22 mouse cellular contexts compared by ENCODE assay signal in the genomic region with DNA sequence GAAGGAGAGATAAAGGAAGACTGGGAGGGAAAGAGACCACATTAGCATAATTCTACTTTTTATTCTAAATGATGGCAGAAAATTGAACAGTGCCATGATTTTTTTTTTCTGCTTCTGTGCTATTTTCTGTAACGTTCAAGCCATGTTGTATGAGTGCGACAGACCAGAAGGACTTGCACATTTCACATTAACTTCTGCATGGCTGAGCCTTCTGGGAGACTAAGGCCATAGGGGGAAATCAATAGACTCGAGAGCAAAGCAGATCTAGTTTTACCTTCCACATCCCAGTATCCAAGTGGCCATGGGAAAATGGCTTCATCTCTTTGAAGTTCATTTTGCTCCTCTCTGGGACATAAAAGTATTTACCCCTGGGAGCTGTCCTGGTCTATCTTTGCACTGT.
"Had no signal": no experiment of that assay in that cellular context is flagged by ENCODE, and none has a peak within 500 bp of the region (broad histone marks: within the 10 kb centered on the region; RNA-seq: fewer than 3 reads in every experiment).

No protein-coding gene starts in this region.

- DNase-seq: kidney, adult 2 months; kidney, postnatal 25 days; layer of hippocampus, postnatal 36 days; lung, adult 18-20 months; lung, postnatal 10 days; lung, postnatal 36 days; right cerebral cortex, adult 18-20 months; right cerebral cortex, postnatal 14 days; right cerebral cortex, postnatal 4 days; thymus, adult 2 months; thymus, postnatal 14 days; thymus, postnatal 4 days had no signal

- H3K27ac ChIP-seq: kidney, postnatal 0 days; limb, embryonic 10.5 days; limb, embryonic 13.5 days; liver, embryonic 12.5 days; liver, embryonic 15.5 days; lung, embryonic 15.5 days; midbrain, embryonic 12.5 days; neural tube, embryonic 13.5 days; stomach, postnatal 0 days had no signal

- H3K4me3 ChIP-seq: limb, embryonic 10.5 days; limb, embryonic 13.5 days; liver, embryonic 12.5 days; liver, embryonic 15.5 days; lung, embryonic 15.5 days; midbrain, embryonic 12.5 days; myocyte; neural tube, embryonic 13.5 days had no signal

- H3K36me3 ChIP-seq: limb, embryonic 10.5 days; limb, embryonic 13.5 days; liver, embryonic 12.5 days; liver, embryonic 15.5 days; lung, embryonic 15.5 days; midbrain, embryonic 12.5 days; neural tube, embryonic 13.5 days had no signal
